Mouse (Mus musculus): ENCODE data around the gene Psmb1.
A peak's percentile ranks its signal among the peaks of the same experiment; 100 is the strongest.
"Not testable (repeated sequence)": the region's sequence is repeated elsewhere in the genome, so short reads cannot be mapped to it uniquely, and the experiment has no call there.

Gene Psmb1

GRCm38 (mm10) chr17:15449606-15450005 lies 49.9 kb downstream of the Psmb1 start:
- Histone ChIP-seq H3K4me3 (replicated peaks; ENCODE audit: low read length) (no peak overlapping the region), H3K27me3 (ENCODE audit: insufficient read depth, low read length) (peaks cover 27% of the 10 kb centered on the region), H3K4me1 (replicated peaks; ENCODE audit: low read depth, low read length) (no peaks in the 10 kb centered on the region), H3K36me3 (ENCODE audit: insufficient read depth, low read length) (no peaks in the 10 kb centered on the region), H3K9me3 (ENCODE audit: low read length) (no peaks in the 10 kb centered on the region)
- TF ChIP-seq CTCF (conservative IDR thresholded peaks at IDR 0.05; ENCODE audit: low read length) (no peak), NANOG (IDR thresholded peaks at IDR 0.05; ENCODE audit: borderline replicate concordance, low read length) (no peak), POU5F1 (IDR thresholded peaks at IDR 0.05; ENCODE audit: borderline replicate concordance, low read length) (no peak)

GRCm38 (mm10) chr17:15449144-15449543 lies 50.4 kb downstream of the Psmb1 start:
- not testable (repeated sequence) for H3K4me3 ChIP-seq (replicated peaks; ENCODE audit: low read length); H3K9me3 ChIP-seq (ENCODE audit: low read length); H3K36me3 ChIP-seq (ENCODE audit: insufficient read depth, low read length); H3K4me1 ChIP-seq (replicated peaks; ENCODE audit: low read depth, low read length)
- peaks cover 27% of the 10 kb centered on the region for H3K27me3 ChIP-seq (ENCODE audit: insufficient read depth, low read length)

GRCm38 (mm10) chr17:15447831-15448230 lies 51.7 kb downstream of the Psmb1 start:
- H3K27me3 ChIP-seq (ENCODE audit: insufficient read depth, low read length) = peaks cover 21% of the 10 kb centered on the region
- H3K36me3 ChIP-seq (ENCODE audit: insufficient read depth, low read length) = no peaks in the 10 kb centered on the region
- H3K9me3 ChIP-seq (ENCODE audit: low read length) = no peaks in the 10 kb centered on the region
- H3K4me3 ChIP-seq (replicated peaks; ENCODE audit: low read length) = no peak overlapping the region
- 0 out of 2 replicates have a peak, but pooled peaks cover 5% of the 10 kb centered on the region for H3K4me1 ChIP-seq (replicated peaks; ENCODE audit: low read depth, low read length)
- TF ChIP-seq NANOG (IDR thresholded peaks at IDR 0.05; ENCODE audit: borderline replicate concordance, low read length) (no peak), CTCF (conservative IDR thresholded peaks at IDR 0.05; ENCODE audit: low read length) (no peak), POU5F1 (IDR thresholded peaks at IDR 0.05; ENCODE audit: borderline replicate concordance, low read length) (no peak)

- Histone ChIP-seq H3K4me1 (replicated peaks; ENCODE audit: low read depth, low read length) (peaks cover 18% of the 10 kb centered on the region), H3K27me3 (ENCODE audit: insufficient read depth, low read length) (peaks cover 21% of the 10 kb centered on the region), H3K36me3 (ENCODE audit: insufficient read depth, low read length) (no peaks in the 10 kb centered on the region), H3K9me3 (ENCODE audit: low read length) (no peaks in the 10 kb centered on the region), H3K4me3 (replicated peaks; ENCODE audit: low read length) (no peak overlapping the region)
- no peak for TF ChIP-seq CTCF (conservative IDR thresholded peaks at IDR 0.05; ENCODE audit: low read length)
- TF ChIP-seq NANOG (IDR thresholded peaks at IDR 0.05; ENCODE audit: borderline replicate concordance, low read length) = no peak
- TF ChIP-seq POU5F1 (IDR thresholded peaks at IDR 0.05; ENCODE audit: borderline replicate concordance, low read length) = no peak
These were observed 54.1 kb downstream of the Psmb1 start for GRCm38 (mm10) chr17:15445421-15445820.

- peak overlapping the region; percentile 57 for H3K4me3 ChIP-seq (replicated peaks; ENCODE audit: low read length)
- H3K27me3 ChIP-seq (ENCODE audit: insufficient read depth, low read length) = no peaks in the 10 kb centered on the region; the same call in 1 of the 2 replicates
- H3K9me3 ChIP-seq (ENCODE audit: low read length) = no peaks in the 10 kb centered on the region
- TF ChIP-seq CTCF (conservative IDR thresholded peaks at IDR 0.05; ENCODE audit: low read length) = no peak
- TF ChIP-seq POU5F1 (IDR thresholded peaks at IDR 0.05; ENCODE audit: borderline replicate concordance, low read length) = no peak
- no peak for TF ChIP-seq NANOG (IDR thresholded peaks at IDR 0.05; ENCODE audit: borderline replicate concordance, low read length)
- H3K36me3 ChIP-seq (ENCODE audit: insufficient read depth, low read length) = no peaks in the 10 kb centered on the region
- H3K4me1 ChIP-seq (replicated peaks; ENCODE audit: low read depth, low read length) = peaks cover 26% of the 10 kb centered on the region
These were observed 59.0 kb downstream of the Psmb1 start for GRCm38 (mm10) chr17:15440463-15441121.

- Histone ChIP-seq H3K36me3 (ENCODE audit: insufficient read depth, low read length) (no peaks in the 10 kb centered on the region), H3K27me3 (ENCODE audit: insufficient read depth, low read length) (no peaks in the 10 kb centered on the region; the same call in 1 of the 2 replicates), H3K4me1 (replicated peaks; ENCODE audit: low read depth, low read length) (peaks cover 26% of the 10 kb centered on the region), H3K4me3 (replicated peaks; ENCODE audit: low read length) (peak overlapping the region; percentile 57), H3K9me3 (ENCODE audit: low read length) (no peaks in the 10 kb centered on the region)
- TF ChIP-seq CTCF (conservative IDR thresholded peaks at IDR 0.05; ENCODE audit: low read length) (no peak), POU5F1 (IDR thresholded peaks at IDR 0.05; ENCODE audit: borderline replicate concordance, low read length) (no peak), NANOG (IDR thresholded peaks at IDR 0.05; ENCODE audit: borderline replicate concordance, low read length) (no peak)
These were observed 59.5 kb downstream of the Psmb1 start for GRCm38 (mm10) chr17:15440067-15440462.

GRCm38 (mm10) chr17:15434748-15435147 lies 64.8 kb downstream of the Psmb1 start:
- no peaks in the 10 kb centered on the region for H3K36me3 ChIP-seq (ENCODE audit: insufficient read depth, low read length)
- H3K27me3 ChIP-seq (ENCODE audit: insufficient read depth, low read length) = no peaks in the 10 kb centered on the region
- no peaks in the 10 kb centered on the region for H3K9me3 ChIP-seq (ENCODE audit: low read length)
- peaks cover 1% of the 10 kb centered on the region for H3K4me1 ChIP-seq (replicated peaks; ENCODE audit: low read depth, low read length)
- TF ChIP-seq CTCF (conservative IDR thresholded peaks at IDR 0.05; ENCODE audit: low read length) (no peak), NANOG (IDR thresholded peaks at IDR 0.05; ENCODE audit: borderline replicate concordance, low read length) (no peak), POU5F1 (IDR thresholded peaks at IDR 0.05; ENCODE audit: borderline replicate concordance, low read length) (no peak)
- no peak overlapping the region for H3K4me3 ChIP-seq (replicated peaks; ENCODE audit: low read length)

- H3K27me3 ChIP-seq (ENCODE audit: insufficient read depth, low read length) = no peaks in the 10 kb centered on the region
- no peaks in the 10 kb centered on the region for H3K9me3 ChIP-seq (ENCODE audit: low read length)
- no peaks in the 10 kb centered on the region for H3K36me3 ChIP-seq (ENCODE audit: insufficient read depth, low read length)
- no peak overlapping the region for H3K4me3 ChIP-seq (replicated peaks; ENCODE audit: low read length)
- no peaks in the 10 kb centered on the region; the same call in 1 of the 2 replicates for H3K4me1 ChIP-seq (replicated peaks; ENCODE audit: low read depth, low read length)
- TF ChIP-seq CTCF (conservative IDR thresholded peaks at IDR 0.05; ENCODE audit: low read length) (no peak), NANOG (IDR thresholded peaks at IDR 0.05; ENCODE audit: borderline replicate concordance, low read length) (no peak), POU5F1 (IDR thresholded peaks at IDR 0.05; ENCODE audit: borderline replicate concordance, low read length) (no peak)
These were observed 67.5 kb downstream of the Psmb1 start for GRCm38 (mm10) chr17:15432036-15432435.

- Histone ChIP-seq H3K27me3 (ENCODE audit: insufficient read depth, low read length) (no peaks in the 10 kb centered on the region), H3K36me3 (ENCODE audit: insufficient read depth, low read length) (no peaks in the 10 kb centered on the region), H3K4me3 (replicated peaks; ENCODE audit: low read length) (no peak overlapping the region), H3K4me1 (replicated peaks; ENCODE audit: low read depth, low read length) (no peaks in the 10 kb centered on the region; the same call in 1 of the 2 replicates), H3K9me3 (ENCODE audit: low read length) (no peaks in the 10 kb centered on the region)
- TF ChIP-seq CTCF (conservative IDR thresholded peaks at IDR 0.05; ENCODE audit: low read length) (no peak), POU5F1 (IDR thresholded peaks at IDR 0.05; ENCODE audit: borderline replicate concordance, low read length) (no peak), NANOG (IDR thresholded peaks at IDR 0.05; ENCODE audit: borderline replicate concordance, low read length) (no peak)
These were observed 68.0 kb downstream of the Psmb1 start for GRCm38 (mm10) chr17:15431551-15431950.

Data from E14TG2a.4 (cell line).